Mouse (Mus musculus): ENCODE data around the gene Nrxn1. TPM values are rescaled to one million over a fixed set of nuclear protein-coding genes. Genes with fewer than 3 reads are reported as not detected.
"Not testable (repeated sequence)": the region's sequence is repeated elsewhere in the genome, so short reads cannot be mapped to it uniquely, and the experiment has no call there.

The Nrxn1 gene
- polyA plus RNA-seq, 2 experiments from 2014 or later = 0.21 TPM; not detected in 1

DNA sequence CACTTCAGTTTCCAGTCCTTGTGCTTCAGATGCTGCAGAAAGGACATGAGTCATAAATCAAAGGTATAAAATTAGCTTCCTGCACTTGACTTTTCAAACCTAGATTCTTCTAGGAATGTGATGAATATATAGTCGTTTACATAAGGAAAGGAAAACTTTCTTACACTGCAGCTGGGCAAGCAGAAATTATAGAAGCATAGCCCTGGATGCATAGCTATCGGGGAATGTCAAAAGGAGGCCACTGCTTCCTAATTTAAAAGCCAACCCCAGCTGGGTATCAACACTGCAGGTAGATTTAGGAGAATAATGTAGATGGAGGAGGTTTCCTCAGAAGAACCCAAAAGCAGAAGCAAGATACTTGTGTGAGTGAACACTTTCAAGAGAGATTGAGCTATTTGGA, 523.0 kb downstream of the Nrxn1 start:
- ATAC-seq = no peak

GRCm38 (mm10) chr17:90565186-90565585, 527.7 kb downstream of the Nrxn1 start:
- ATAC-seq = no peak

- no peak for ATAC-seq
Measured at GRCm38 (mm10) chr17:90556376-90556775, 536.5 kb downstream of the Nrxn1 start.

DNA sequence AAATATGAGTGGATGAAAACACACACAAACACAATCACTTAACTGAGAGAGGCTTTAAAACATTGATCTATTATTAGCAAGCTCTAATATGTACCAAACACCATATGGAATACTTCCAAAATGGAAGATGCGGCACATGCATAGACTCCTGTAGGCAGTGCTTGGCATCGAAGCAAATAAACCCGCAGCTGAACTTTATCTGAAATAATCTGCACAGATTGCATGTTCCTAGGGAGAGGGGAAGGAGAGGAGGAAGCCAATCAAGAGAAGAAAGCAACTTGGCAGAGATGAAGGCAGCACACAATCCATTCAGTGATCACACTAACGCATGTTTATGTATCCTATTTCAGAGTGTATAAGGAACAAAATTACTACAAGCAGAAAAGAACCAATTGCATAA, 542.5 kb downstream of the Nrxn1 start:
- no peak for ATAC-seq

GRCm38 (mm10) chr17:90546806-90547205, 546.1 kb downstream of the Nrxn1 start:
- no peak for ATAC-seq

- ATAC-seq = no peak
Measured at GRCm38 (mm10) chr17:90544639-90545259, 548.1 kb downstream of the Nrxn1 start.

- ATAC-seq = no peak
Measured at GRCm38 (mm10) chr17:90543986-90544638, 548.8 kb downstream of the Nrxn1 start.

DNA sequence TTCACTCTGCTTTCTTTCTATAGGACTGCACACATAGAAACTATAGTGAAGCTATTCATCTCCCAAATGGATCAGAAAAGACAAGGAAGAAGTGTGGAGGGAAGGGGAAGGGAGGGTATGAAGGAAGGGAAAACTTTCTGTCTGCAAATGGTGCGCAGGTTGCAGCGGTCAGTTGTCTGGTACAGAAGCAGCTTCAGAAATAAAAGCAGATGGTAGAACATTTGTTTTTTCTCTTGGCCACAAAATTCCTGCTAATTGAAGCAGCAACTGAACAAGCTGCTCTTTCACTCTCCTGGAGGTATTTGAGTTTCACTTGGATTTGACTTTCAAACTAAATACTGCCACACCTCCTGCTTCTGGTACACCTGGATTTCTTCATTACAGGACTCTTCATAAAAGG, 561.4 kb downstream of the Nrxn1 start:
- no peak for ATAC-seq

GRCm38 (mm10) chr17:90506026-90506425, 586.8 kb downstream of the Nrxn1 start:
- ATAC-seq = no peak

DNA sequence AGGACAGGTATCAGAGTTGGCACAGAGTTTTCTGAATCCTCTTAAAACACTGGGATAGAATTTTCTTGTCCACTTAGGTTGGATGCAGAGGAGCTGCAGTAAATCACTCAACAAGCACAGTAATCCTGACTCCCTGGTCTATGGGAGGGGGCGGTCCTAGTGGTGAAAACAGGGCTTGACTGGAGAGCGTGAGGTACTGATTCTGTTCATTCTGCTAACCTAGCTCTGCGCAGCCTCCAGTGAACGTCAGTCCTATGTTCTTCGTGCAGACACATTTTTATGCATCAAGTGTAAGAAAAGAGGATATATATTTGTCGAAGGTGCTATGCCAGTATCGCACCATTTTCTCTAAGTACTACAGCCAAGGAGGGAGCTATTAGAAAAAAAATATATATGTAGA, 588.9 kb downstream of the Nrxn1 start:
- ATAC-seq = not testable (repeated sequence)

DNA sequence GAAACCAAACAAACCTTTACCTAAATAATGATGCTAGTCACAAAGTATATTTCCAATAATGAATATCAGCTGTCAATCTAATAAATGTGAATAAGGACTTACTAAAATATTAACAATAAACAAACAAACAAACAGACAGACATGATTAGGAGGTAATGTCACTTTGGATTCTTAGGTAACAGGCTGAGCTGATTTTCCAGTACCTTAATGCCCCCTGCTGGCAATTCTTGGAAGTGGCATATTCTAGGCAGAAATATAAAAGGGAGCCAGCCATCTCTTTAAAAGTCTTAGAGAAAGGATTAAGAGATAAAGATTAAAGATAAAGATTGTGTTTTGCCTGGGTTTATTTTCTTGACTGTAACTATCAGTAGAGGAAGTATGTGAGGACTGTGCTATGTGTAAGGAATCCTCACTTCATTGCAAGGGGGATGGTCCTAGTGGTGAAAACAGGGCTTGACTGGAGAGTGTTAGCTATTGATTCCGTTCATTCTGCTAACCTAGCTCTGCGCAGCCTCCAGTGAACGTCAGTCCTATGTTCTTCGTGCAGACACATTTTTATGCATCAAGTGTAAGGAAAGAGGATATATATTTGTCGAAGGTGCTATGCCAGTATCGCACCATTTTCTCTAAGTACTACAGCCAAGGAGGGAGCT, 591.7 kb downstream of the Nrxn1 start:
- no peak for ATAC-seq

GRCm38 (mm10) chr17:90479531-90480250, 613.2 kb downstream of the Nrxn1 start:
- no peak for ATAC-seq

DNA sequence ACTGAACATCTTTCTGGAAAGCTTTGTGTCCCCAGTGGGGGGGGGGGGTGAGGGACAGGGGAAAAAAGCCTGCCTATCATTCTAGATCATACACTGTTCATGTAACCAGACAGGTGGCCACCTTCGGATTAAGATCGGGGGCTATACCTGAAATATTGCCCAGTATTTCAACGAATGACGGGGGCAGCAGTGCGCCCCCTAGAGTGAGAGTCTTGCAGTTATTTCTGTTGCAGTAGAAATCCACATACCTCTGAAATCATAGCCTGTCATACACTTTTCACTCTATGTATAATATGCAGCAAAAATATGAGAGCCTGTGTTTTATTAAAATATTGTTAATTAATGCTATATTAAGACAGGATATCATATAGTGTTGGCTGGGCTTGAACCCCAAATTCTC, 636.1 kb downstream of the Nrxn1 start:
- ATAC-seq = no peak

DNA sequence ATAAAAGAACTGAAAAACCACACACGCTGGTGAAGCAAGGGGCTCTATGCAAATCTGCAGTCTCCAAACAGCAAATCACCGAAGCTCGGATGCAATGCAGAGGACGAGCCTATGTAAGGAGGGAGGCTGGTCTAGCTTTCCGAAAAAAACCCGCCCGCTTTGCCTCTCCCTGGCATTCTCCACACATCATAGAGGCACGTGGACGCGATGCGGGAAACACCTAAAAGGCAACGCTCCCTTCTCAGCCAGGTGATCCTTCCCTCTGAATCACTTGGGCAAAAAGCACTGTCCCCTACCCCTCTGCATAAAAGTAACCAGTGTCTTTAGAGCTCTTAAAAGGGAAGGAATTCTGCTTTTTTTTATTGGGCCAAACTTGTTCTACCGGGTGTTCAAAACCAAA, 637.0 kb downstream of the Nrxn1 start:
- ATAC-seq = no peak

GRCm38 (mm10) chr17:90455409-90455775, 637.5 kb downstream of the Nrxn1 start:
- ATAC-seq = no peak

GRCm38 (mm10) chr17:90454738-90455408, 638.0 kb downstream of the Nrxn1 start:
- ATAC-seq = no peak

DNA sequence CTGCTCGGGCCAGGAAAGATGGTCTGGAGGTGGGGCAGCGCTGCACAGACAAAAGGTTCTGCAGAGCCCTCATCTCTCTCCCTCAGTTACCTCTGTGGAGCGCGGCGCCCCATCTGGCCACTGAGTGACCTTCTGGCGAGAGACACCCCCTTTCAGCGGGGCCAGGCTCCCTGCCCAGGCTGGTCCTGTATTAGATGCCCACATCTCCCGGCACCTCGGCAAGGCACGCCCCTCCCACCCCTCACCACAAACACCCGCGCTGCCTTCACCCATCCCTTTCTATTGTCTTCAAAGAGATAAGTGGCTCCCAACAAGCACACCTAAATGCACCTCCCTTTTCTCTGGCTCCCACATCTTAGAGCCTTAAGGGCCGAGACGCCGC, 638.5 kb downstream of the Nrxn1 start:
- ATAC-seq = no peak

GRCm38 (mm10) chr17:90453280-90453679, 639.6 kb downstream of the Nrxn1 start:
- no peak for ATAC-seq

DNA sequence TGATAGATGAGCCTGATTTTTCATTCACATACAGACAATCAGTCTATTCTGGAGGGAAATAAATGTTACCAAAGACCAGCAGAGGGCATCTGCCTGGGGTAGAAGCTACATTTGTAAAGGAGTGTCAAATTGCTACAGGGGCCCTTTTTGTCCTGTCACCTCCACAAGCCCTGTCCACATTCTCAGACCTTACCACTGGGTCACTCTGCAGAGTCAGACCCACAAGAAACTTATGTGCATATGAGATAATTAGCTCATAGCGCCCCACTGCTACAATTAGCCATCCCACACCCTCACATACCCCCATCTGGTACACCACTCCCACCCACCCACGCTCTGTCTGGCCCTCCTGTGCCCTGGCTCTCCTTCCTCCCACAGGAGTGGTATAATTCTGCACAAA, 640.1 kb downstream of the Nrxn1 start:
- ATAC-seq = no peak

- ATAC-seq = no peak
Measured at GRCm38 (mm10) chr17:90451384-90451783, 641.5 kb downstream of the Nrxn1 start.

GRCm38 (mm10) chr17:90443067-90443466, 649.8 kb downstream of the Nrxn1 start:
- ATAC-seq = no peak

DNA sequence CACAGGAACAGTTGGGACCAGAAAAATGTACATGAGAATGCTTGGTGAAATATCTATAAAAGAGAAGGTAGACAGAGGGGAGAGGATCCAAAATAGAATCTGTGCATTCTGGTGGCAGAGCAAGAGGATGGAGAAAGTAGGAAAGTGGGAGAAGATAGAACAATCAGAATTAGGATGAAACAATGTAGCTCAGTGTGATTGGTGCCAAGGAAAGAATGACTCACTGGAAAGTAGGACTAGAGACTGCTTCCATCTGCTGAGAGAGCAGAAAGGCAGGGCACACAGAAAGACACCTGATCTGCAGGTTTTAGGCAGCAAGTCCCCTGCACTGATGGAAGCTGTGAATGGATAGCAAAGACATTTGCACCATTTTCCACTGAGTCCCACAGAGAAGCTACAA, 657.0 kb downstream of the Nrxn1 start:
- ATAC-seq = no peak

GRCm38 (mm10) chr17:90435371-90435770, 657.5 kb downstream of the Nrxn1 start:
- no peak for ATAC-seq
